Mouse (Mus musculus) embryonic facial prominence, embryonic 11.5 days (tissue): ENCODE measurements at regions not wholly inside any gene's neighbourhood (a gene's known extent, or its start where the extent isn't known, plus 50 kb on each side); places are given as distances from the start of the nearest gene placed in this dataset.

ENCODE experiments used
- ATAC-seq: fragments of 200-750 bp; cut with Nextera tagmentation; replicated peaks from 2 replicates; pipeline ENCODE4 v1.8.0; 2017; ENCODE audit warnings: low read depth; ENCODE audit not compliant: insufficient number of reproducible peaks, low FRiP score, low TSS enrichment
- DNase-seq: peaks from one replicate; pipeline ENCODE4 v3.0.0-alpha.2; 2015; ENCODE audit warnings: low spot score
- H3K27ac ChIP-seq: fragments of 300-500 bp; sonication (generic); replicated peaks from 2 replicates; pipeline ENCODE4 v1.5.1; 2014; ENCODE audit warnings: mild to moderate bottlenecking, low read depth, low read length, control low read depth
- H3K27me3 ChIP-seq: fragments of 300-500 bp; sonication (generic); 2 replicates; pipeline ENCODE4 v1.6.1; 2014; ENCODE audit warnings: mild to moderate bottlenecking, low read length, moderate library complexity, mixed read lengths; ENCODE audit not compliant: control insufficient read depth, insufficient read depth
- H3K36me3 ChIP-seq: fragments of 300-500 bp; sonication (generic); replicated peaks from 2 replicates; pipeline ENCODE4 v1.6.1; 2014; ENCODE audit warnings: low read depth, mild to moderate bottlenecking, low read length, moderate library complexity, mixed read lengths; ENCODE audit not compliant: control insufficient read depth, insufficient read depth
- H3K4me1 ChIP-seq: fragments of 300-500 bp; sonication (generic); 2 replicates; pipeline ENCODE4 v1.6.1; 2014; ENCODE audit warnings: low read length, mixed read lengths; ENCODE audit not compliant: control insufficient read depth, insufficient read depth
- H3K4me2 ChIP-seq: fragments of 300-500 bp; sonication (generic); 2 replicates; pipeline ENCODE4 v1.6.1; 2014; ENCODE audit warnings: low read depth, mild to moderate bottlenecking, control low read depth, low read length, moderate library complexity
- H3K4me3 ChIP-seq: fragments of 300-500 bp; sonication (generic); 2 replicates; pipeline ENCODE4 v1.5.1; 2014; ENCODE audit warnings: low read depth, low read length, control low read depth
- H3K9ac ChIP-seq: fragments of 300-500 bp; sonication (generic); replicated peaks from 2 replicates; pipeline ENCODE4 v1.6.1; 2014; ENCODE audit warnings: mild to moderate bottlenecking, control low read depth, low read length
- H3K9me3 ChIP-seq: fragments of 300-500 bp; sonication (generic); replicated peaks from 2 replicates; pipeline ENCODE4 v1.6.1; 2016; ENCODE audit warnings: mild to moderate bottlenecking, low read length, inconsistent platforms, mixed read lengths; ENCODE audit not compliant: control insufficient read depth
- WGBS: fragments of 180-500 bp; shearing (Covaris S2); extraction: QIAGEN DNeasy Blood & Tissue Kit; methylation state at CpG from one replicate; pipeline ENCODE4 v1.1.7; 2014; 5-methylcytosine and 5-hydroxymethylcytosine counted together

GRCm38 (mm10) chr8:31447984-31448383 is 1980.5 kb upstream of the 5930422O12Rik start:
- Histone ChIP-seq H3K9ac (no peak overlapping the region), H3K27me3 (no peaks in the 10 kb centered on the region), H3K36me3 (no peaks in the 10 kb centered on the region), H3K4me2 (no peak overlapping the region), H3K4me3 (no peak overlapping the region), H3K9me3 (no peaks in the 10 kb centered on the region), H3K27ac (no peak overlapping the region), H3K4me1 (no peaks in the 10 kb centered on the region)
- ATAC-seq = no peak
- no peak for DNase-seq
- 85% methylated on average over 2 of the region's 2 CpGs for WGBS

- DNase-seq (no peak), ATAC-seq (no peak)
Observed at GRCm38 (mm10) chr8:31454736-31455391, 1973.6 kb upstream of the 5930422O12Rik start.

GRCm38 (mm10) chr8:31460349-31460748 is 1968.2 kb upstream of the 5930422O12Rik start:
- Histone ChIP-seq H3K27ac (no peak overlapping the region), H3K4me3 (no peak overlapping the region), H3K27me3 (no peaks in the 10 kb centered on the region), H3K36me3 (no peaks in the 10 kb centered on the region), H3K4me1 (no peaks in the 10 kb centered on the region), H3K9ac (no peak overlapping the region), H3K4me2 (no peak overlapping the region), H3K9me3 (no peaks in the 10 kb centered on the region)
- ATAC-seq = no peak
- no peak for DNase-seq
- WGBS = 93% methylated on average over 3 of the region's 3 CpGs

More at GRCm38 (mm10) chr8:31454736-31455391, 1973.6 kb upstream of the 5930422O12Rik start:
- Histone ChIP-seq H3K36me3 (no peaks in the 10 kb centered on the region), H3K4me3 (no peak overlapping the region), H3K4me2 (no peak overlapping the region), H3K4me1 (no peaks in the 10 kb centered on the region), H3K9ac (no peak overlapping the region), H3K27me3 (no peaks in the 10 kb centered on the region), H3K27ac (no peak overlapping the region), H3K9me3 (no peaks in the 10 kb centered on the region)
- 66% methylated on average over 16 of the region's 16 CpGs for WGBS
